Mouse (Mus musculus) ES-Bruce4 (cell line): ENCODE measurements around the gene Mrpl12. TPM values are rescaled to one million over a fixed set of nuclear protein-coding genes. Genes with fewer than 3 reads are reported as not detected.

ENCODE experiments used
- H3K27ac ChIP-seq: 2 replicates; pipeline ENCODE4 v1.5.1; 2012; ENCODE audit warnings: low read length, inconsistent platforms; ENCODE audit not compliant: insufficient read depth
- H3K27me3 ChIP-seq: 2 replicates; pipeline ENCODE4 v1.6.1; 2012; ENCODE audit warnings: mild to moderate bottlenecking, low read length, inconsistent platforms; ENCODE audit not compliant: control insufficient read depth, poor library complexity, insufficient read depth, severe bottlenecking
- H3K36me3 ChIP-seq: 2 replicates; pipeline ENCODE4 v1.6.1; 2012; ENCODE audit warnings: inconsistent platforms, mild to moderate bottlenecking, low read length, moderate library complexity; ENCODE audit not compliant: control insufficient read depth, poor library complexity, insufficient read depth, severe bottlenecking
- H3K4me1 ChIP-seq: one replicate; pipeline ENCODE4 v1.8.1; 2011; ENCODE audit warnings: low read length; ENCODE audit not compliant: control insufficient read depth, insufficient read depth
- H3K4me3 ChIP-seq: 2 replicates; pipeline ENCODE4 v1.5.1; 2011; ENCODE audit warnings: low read depth, mild to moderate bottlenecking, low read length
- H3K9ac ChIP-seq: 2 replicates; pipeline ENCODE4 v1.6.1; 2012; ENCODE audit warnings: low read depth, mild to moderate bottlenecking, inconsistent platforms; ENCODE audit not compliant: poor library complexity, severe bottlenecking
- H3K9me3 ChIP-seq: replicated peaks from 2 replicates; pipeline ENCODE4 v1.6.1; 2012; ENCODE audit warnings: mild to moderate bottlenecking, low read length, inconsistent platforms; ENCODE audit not compliant: control insufficient read depth, poor library complexity, insufficient read depth, severe bottlenecking
- CTCF ChIP-seq: IDR thresholded peaks from one replicate; pipeline ENCODE4 v1.8.1; 2011; ENCODE audit warnings: low read depth, low read length
- EP300 ChIP-seq: IDR thresholded peaks from 2 replicates; pipeline ENCODE4 v1.6.1; 2011; ENCODE audit warnings: low read depth, low read length; ENCODE audit not compliant: insufficient read depth
- POLR2A ChIP-seq: IDR thresholded peaks from one replicate; pipeline ENCODE4 v1.8.1; 2011; ENCODE audit warnings: low read length; ENCODE audit not compliant: insufficient read depth
- polyA plus RNA-seq: library from polyadenylated mRNA; stranded (reverse); fragments of >200 nt; gene quantifications from 2 replicates; pipeline ENCODE4 v1.2.4, GENCODE M21; 2011; ENCODE audit warnings: low read depth; ENCODE audit not compliant: missing spikeins, insufficient read depth, insufficient read length

Mrpl12 gene
- polyA plus RNA-seq, 1 experiment, result 83.6 TPM

- Histone ChIP-seq H3K4me3 (no peak overlapping the region), H3K27me3 (no peaks in the 10 kb centered on the region), H3K4me1 (peaks cover 2% of the 10 kb centered on the region), H3K27ac (no peak overlapping the region), H3K36me3 (peaks cover 32% of the 10 kb centered on the region), H3K9ac (no peak overlapping the region), H3K9me3 (no peaks in the 10 kb centered on the region)
- peak; percentile 78 for TF ChIP-seq CTCF
- no peak for TF ChIP-seq POLR2A
- 0 out of 2 replicates have a peak, but pooled peaks have one; percentile 24 for TF ChIP-seq EP300
These were observed 4.8 kb downstream of the Mrpl12 start for GRCm38 (mm10) chr11:120489054-120489761.

- no peak overlapping the region for H3K4me3 ChIP-seq
- H3K27ac ChIP-seq, result no peak overlapping the region
- TF ChIP-seq EP300 (no peak), CTCF (no peak), POLR2A (no peak)
- no peaks in the 10 kb centered on the region for H3K27me3 ChIP-seq
- H3K9ac ChIP-seq, result peak overlapping the region; percentile 69; the same call in 1 of the 2 replicates
- peaks cover 2% of the 10 kb centered on the region for H3K4me1 ChIP-seq
- no peaks in the 10 kb centered on the region for H3K9me3 ChIP-seq
- peaks cover 36% of the 10 kb centered on the region for H3K36me3 ChIP-seq
These were observed 6.1 kb downstream of the Mrpl12 start for GRCm38 (mm10) chr11:120490291-120491046.

- peak within 1 kb of the TSS; percentile 81 for H3K4me3 ChIP-seq
- no peaks in the 10 kb centered on the region for H3K9me3 ChIP-seq
- peak within 1 kb of the TSS; percentile 57 for H3K27ac ChIP-seq
- TF ChIP-seq CTCF (no peak), EP300 (no peak), POLR2A (peak; percentile 44)
- peak within 1 kb of the TSS; percentile 69 for H3K9ac ChIP-seq
- H3K36me3 ChIP-seq, result peaks cover 34% of the 10 kb centered on the region
- H3K27me3 ChIP-seq, result no peaks in the 10 kb centered on the region
- H3K4me1 ChIP-seq, result peaks cover 2% of the 10 kb centered on the region
These were observed 7.1 kb downstream of the Mrpl12 start, which contains the start of gene Slc25a10 for GRCm38 (mm10) chr11:120491317-120492023. TSS of gene Slc25a10 (plus strand) at chr11:120491840.

GRCm38 (mm10) chr11:120492024-120492877, 7.8 kb downstream of the Mrpl12 start:
- H3K4me1 ChIP-seq, result peaks cover 2% of the 10 kb centered on the region
- peaks cover 30% of the 10 kb centered on the region for H3K36me3 ChIP-seq
- H3K9me3 ChIP-seq, result no peaks in the 10 kb centered on the region
- peak overlapping the region; percentile 81 for H3K4me3 ChIP-seq
- no peak overlapping the region for H3K27ac ChIP-seq
- no peaks in the 10 kb centered on the region for H3K27me3 ChIP-seq
- TF ChIP-seq CTCF (peak; percentile 26), POLR2A (no peak), EP300 (no peak)
- peak overlapping the region; percentile 69 for H3K9ac ChIP-seq

- peaks cover 24% of the 10 kb centered on the region for H3K36me3 ChIP-seq
- no peaks in the 10 kb centered on the region for H3K9me3 ChIP-seq
- H3K27ac ChIP-seq, result no peak overlapping the region
- no peak overlapping the region for H3K4me3 ChIP-seq
- no peaks in the 10 kb centered on the region for H3K27me3 ChIP-seq
- no peak overlapping the region for H3K9ac ChIP-seq
- peaks cover 2% of the 10 kb centered on the region for H3K4me1 ChIP-seq
- TF ChIP-seq CTCF (no peak), EP300 (no peak), POLR2A (no peak)
These were observed 8.4 kb downstream of the Mrpl12 start for GRCm38 (mm10) chr11:120492878-120493203.
